Mouse (Mus musculus) left cerebral cortex, adult 9 months (tissue): ENCODE measurements around the gene Serinc3.

Source experiments
- DNase-seq, 2 experiments: peaks; one replicate each; pipeline ENCODE4 v3.0.0; 2022; ENCODE audit warnings: low spot score in 2 of 2

Gene Serinc3

GRCm38 (mm10) chr2:163595119-163595518 is 49.8 kb downstream of the Serinc3 start:
- no peak for DNase-seq

DNA sequence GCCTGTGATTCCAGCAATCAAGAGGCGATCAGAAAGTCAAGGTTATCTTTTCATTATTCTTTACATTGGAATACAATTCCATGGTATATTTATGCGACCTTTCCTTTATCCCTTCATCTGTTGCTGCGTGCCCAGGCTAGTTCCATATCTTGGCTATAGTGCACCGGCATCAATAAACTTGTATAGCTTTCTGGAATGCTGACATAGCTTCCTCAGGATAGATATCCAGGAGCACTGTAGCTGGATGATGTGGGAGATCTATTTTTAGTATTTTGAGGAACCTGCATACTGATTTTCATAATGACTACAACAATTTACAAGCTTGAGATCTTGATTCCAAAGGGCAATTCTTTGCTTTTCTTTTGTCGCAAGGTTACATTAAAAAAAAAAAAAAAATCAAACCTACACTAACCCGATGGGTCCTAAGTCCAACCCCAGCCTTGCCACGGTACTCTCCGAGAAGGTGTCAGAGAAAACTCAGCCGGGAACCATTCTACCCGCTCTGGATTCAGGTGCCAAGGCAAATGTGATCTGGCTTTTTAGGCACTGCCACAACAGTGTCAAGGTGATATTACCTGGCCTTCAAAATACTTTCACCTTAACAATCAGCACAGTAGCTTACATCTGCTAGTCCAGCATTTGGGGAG is 51.2 kb downstream of the Serinc3 start:
- no peak for DNase-seq

DNA sequence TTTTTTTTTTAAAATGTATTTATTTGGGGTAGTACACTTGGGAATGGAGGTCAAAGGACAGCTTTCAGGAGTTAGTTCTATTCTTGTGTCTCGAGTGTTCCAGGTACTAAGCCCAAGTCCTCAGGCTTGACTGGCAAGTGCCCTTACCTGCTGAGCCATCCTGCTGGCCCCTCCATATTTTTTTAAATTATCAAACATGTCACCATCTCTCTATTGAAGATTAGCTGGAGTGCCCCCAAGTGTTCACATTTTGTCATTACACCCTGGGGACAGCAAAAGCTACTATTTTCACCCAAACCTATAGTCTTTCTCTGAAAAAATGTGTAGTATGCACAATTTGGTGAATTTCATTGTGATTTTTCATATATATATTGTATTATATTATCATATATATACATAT is 52.8 kb downstream of the Serinc3 start:
- DNase-seq = no peak

DNA sequence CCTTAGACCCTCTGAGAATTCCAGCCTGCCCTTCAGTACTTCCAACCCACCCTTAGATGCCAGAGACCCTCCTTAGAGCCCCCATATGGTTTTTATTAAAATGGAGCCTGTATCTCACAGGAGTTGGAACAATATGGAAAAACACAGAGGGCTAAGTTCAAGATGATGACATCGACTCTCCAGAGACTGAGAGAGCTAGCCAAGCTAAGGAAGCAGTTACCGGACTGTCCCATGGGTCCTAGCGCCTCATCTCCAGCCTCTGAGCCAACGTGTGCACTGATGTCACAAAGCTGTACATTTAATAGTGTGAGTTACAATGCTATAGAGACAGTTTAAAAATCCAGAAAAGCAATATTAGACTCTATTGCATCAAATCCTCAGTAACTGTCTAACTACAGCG is 53.9 kb downstream of the Serinc3 start:
- DNase-seq = no peak

- DNase-seq = no peak
These were observed 54.7 kb downstream of the Serinc3 start for GRCm38 (mm10) chr2:163590211-163590610.

DNA sequence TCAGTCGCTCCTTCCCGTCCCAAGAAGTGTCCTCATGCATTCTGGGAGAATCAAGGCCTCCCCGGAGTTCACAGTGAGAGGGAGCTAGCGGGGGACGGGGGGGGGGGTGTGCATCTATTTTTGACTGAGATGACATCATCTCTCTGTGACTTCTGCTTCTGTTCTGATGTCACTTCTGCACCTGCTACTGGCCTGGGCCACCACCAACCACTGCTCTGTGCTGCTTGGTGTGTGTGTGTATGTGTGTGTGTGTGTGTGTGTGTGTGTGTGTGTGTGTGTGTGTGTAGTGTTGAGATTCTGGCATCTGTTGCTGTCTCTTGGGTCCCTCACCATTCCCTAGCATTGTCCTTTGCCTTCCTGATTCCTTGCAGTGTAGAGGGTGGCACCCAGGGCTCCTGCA is 57.4 kb downstream of the Serinc3 start:
- DNase-seq = no peak

GRCm38 (mm10) chr2:163586384-163587261 is 58.3 kb downstream of the Serinc3 start:
- DNase-seq = no peak

DNA sequence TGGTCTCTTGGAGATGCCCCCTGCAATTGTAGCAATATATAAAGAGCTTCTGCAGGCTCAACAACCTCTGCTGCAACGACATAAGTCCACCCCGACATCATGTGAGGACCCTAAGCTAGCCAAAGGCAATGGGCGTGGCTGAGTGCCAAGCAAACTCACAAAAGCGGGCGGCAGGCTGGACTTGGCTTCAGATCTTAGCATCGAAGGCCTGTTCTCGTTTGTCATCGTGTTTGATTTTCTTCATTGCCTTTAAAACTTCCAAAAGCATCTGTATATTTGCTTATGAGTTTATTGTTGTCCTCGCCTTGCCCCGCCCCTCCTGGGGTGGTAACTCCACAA is 60.9 kb downstream of the Serinc3 start:
- DNase-seq = no peak

- DNase-seq = no peak
These were observed 61.5 kb downstream of the Serinc3 start for GRCm38 (mm10) chr2:163583226-163584087.

DNA sequence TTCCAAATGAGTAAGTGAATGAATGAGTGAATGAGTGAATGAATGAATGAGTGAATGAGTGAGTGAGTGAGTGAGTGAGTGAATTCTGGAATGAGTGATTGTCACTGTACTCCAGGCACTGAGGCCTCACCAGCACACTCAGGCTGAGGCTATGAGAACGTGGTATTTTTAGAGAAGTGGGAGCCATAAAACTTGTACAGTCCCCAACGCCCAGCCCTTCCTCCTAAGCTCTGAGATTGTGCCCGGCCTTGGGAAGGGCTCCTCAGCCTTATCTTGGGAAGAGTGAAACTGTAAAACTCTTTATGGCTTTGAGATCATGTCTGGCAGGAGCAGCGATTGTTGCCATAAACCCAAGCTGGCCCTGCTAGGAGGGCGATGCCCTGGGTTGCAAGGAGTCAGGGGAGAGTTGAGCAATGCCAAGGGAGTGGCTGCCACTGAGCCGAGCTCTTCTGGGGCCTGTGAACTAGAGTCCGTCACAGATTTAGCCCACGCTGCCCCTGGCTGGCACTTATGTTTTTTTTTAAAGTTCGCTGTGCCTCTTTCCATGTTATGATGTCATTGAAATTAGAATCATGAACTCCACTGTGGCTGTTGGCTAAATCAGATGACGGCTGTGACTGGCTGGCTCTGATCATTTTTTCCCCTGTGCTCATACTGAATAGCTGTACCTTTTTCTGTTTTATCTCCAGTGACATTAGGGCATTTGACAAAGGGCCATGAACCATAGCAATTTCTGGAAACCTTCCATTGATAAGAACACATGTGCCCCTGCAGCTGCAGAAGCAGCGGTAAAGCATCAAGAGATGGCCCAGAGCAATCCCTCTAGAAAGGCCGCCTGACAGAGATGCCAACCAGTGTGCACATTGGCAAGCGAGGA is 64.6 kb downstream of the Serinc3 start:
- DNase-seq = no peak

- DNase-seq = no peak
These were observed 66.9 kb downstream of the Serinc3 start for GRCm38 (mm10) chr2:163577986-163578385.

- DNase-seq = no peak
These were observed 69.7 kb downstream of the Serinc3 start for GRCm38 (mm10) chr2:163575248-163575647.

- DNase-seq = no peak
These were observed 70.6 kb downstream of the Serinc3 start for GRCm38 (mm10) chr2:163574321-163574720.
